Mouse (Mus musculus): ENCODE data around the gene Irf3.

Irf3 gene

DNA sequence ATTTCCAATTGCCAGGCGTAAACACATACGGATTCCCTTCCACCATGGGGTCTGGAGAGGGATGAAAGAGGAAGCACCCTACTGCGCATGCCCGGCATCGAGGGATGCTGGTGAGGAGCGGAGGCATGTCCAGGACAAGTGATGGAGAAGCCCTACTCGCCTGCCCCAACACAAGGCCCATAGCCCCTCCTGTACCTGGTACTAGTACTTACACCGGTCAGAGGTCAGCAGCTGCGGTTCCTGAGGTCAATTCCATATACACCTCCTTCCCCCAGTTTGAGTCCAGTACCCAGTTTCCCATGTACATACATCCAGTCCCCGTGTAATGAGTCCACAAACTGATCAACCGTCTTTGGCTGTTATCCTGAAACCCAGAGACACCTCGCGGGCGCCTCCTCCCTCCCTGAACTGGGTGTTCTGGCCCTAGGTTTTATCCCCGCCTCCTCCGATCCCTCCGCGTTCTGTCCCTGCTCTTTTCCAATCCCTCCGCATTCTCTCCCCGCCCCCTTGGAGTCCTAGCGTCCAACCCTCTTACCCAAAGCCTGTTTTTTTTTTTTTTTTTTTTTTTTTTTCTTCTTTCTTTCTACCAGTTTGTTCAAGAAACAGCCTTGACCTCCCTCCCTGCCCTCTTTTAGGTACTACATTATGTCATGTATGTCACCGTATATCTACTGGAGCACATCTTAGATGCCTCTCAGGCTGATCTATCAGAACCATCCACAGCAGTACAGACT is 22.9 kb upstream of the Irf3 start, which contains the start of gene Cpt1c:
Cpt1c (minus strand) TSS at position 469 of the 734 bp plus-strand sequence.
- peak; percentile 90 for DNase-seq

- DNase-seq: no peak
These were observed 22.4 kb upstream of the Irf3 start for GRCm38 (mm10) chr7:44975117-44975419.

DNA sequence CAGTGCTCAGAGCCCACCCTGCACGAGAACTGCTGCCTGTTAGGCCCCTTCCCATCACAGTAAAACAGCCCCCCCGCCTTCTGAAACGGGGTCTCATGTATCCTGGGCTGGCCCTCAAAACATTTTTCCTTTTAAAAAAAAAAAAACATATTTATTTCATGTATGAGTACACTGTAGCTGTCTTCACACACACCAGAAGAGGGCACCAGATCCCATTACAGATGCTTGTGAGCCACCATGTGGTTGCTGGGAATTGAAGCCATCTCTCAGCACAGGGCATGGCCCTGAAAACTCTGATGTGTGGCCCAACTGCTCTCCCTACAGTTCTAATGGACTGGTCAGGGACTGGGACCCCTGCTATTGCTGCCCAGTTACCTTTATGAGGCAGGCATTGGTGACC is 19.1 kb upstream of the Irf3 start:
- no peak for DNase-seq

DNA sequence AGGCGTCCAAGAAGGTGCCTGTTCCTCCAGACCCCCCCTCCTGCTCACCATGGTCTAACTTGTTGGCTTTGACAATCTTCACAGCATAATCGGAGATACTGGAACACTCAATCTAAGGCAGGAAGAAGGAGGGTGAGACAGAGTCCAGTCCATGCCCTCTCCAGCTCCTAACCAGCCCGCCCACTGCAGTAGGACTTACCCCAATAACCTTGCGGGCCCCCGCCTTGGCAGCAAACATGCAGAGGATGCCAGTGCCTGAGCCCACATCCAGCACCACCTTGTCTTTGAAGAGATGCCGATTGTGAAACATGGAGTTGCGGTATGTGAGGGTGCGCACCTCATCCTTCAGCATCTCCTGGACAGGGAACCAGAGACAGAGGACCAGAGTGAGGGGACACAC is 15.9 kb upstream of the Irf3 start:
- no peak for DNase-seq

DNA sequence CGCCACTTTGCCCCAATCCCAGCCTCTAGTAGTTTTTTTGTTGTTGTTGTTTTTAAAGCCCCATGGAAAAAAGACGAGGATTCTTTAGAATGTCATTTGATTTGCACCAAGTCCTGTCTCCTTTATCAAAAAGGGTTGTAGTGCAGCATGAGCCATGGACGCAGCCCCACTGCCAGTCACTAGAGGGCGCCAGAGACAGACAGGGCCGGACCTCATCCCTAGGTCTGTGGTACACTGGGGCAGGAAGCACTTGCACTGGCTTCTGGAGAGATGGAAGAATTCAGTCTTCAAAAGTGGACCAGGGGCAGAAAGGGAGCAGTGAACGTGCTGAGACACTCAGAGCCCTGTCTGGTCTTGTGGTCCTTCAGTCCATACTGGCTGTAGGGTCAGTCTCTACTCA is 14.4 kb upstream of the Irf3 start:
- peak; percentile 76 for DNase-seq

DNA sequence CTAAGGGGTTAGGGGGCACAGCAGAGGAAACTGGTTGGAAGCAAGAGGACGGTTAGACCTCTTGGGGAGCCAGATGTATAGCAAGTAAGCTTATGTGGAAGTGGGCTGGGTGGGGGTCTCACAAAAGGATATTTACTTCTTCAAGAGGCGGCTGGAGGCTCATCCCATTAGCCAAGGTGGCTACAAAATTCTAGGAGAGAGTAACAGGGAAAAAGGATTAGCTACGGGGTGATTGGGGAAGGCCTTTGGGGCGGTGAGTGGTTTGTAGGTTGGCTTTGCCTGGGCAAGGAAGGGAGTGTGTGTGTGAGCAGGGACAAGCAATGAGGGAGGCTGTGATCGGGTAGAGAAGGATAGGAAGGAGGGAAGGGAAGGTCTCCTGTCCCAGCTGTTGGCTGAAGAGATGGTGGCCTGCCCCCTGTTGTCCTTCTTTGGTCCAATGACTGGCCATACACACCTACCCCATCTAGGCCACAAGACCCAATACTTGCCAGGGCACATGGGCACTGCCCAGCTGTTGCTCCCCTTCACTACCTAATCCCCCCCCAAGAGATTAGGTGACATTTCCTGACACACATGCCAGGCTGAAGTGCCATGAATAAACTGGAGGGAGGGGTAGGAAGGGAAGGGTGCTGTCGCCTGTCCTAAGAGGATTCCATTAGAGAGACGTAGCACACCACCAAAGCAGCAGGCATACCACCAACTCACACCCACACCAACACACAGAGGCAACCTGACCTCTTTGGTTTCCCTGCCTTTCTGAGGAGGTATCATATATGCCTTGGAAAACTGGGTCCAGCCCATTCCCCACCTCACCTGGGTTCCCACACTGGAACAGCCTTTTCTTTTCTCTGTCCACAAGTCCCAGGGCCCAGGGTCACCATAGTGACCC is 13.3 kb upstream of the Irf3 start:
- no peak for DNase-seq

GRCm38 (mm10) chr7:44984833-44985164 is 12.6 kb upstream of the Irf3 start:
- DNase-seq: no peak

DNA sequence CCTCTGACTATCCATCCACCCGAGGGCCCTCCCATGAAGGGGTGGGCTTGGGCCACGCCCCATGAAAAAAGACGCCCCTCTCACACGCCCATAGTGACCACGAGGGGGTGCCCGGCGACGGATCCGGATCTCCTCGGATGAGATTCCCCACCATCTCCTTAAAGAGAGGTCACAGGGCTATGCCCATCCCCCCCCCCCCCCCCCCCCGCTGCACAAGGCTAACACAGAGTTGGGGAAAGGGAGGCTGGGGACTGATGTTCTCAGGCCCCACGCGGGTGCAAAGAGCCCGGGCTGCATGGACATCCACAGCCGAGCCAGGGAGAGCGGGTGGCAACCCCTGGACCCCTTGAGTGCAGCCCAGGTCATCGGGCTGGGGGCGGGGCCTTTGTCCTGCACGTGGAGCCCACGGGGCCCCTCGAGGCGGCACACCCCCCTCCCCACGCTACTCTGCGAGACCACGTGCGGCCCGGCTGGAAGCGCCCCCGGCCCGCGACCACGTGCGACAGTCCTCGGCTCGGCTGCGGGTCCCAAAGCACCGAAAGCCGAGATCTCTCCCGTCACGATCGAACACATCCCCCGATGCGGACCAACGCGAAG is 11.8 kb upstream of the Irf3 start:
- DNase-seq: peak; percentile 60

DNA sequence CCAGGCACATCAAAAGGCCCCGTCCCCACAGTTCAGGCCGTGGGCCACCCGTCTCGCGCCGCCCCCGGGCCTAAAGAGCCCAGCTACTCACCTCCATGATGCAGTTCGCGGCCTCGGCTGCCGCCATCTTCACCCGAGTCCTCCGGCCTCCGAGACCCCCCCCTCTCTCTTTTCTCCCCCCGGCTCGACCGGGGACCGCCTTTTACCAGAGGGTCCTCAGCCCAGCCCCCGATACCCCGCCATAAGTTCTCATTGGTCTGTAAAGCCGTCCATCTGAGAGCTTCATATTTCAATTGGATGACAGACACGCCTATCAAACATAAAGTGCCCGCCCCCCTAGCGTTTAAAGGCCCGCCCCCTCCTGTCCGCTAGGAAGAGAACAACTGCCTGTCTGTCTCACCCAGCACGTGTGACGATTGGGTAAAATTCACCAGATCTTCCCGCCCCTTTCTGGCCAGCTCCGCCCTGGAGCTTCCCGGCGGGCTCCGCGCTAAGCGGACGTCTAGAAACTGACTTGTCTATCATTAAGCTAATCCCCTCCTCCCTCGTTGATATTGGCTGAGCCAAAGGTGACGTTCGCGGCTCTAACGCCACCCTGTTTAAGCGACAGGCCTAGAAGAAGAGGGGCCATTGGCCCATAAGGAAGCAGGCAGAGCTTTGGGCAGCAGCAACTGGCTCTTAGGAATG is 11.1 kb upstream of the Irf3 start, which contains the start of gene Prmt1:
Prmt1 (minus strand) TSS at position 377 of the 687 bp plus-strand sequence.
- DNase-seq: peak; percentile 100

GRCm38 (mm10) chr7:44986879-44987718 is 10.3 kb upstream of the Irf3 start:
- DNase-seq: no peak

DNA sequence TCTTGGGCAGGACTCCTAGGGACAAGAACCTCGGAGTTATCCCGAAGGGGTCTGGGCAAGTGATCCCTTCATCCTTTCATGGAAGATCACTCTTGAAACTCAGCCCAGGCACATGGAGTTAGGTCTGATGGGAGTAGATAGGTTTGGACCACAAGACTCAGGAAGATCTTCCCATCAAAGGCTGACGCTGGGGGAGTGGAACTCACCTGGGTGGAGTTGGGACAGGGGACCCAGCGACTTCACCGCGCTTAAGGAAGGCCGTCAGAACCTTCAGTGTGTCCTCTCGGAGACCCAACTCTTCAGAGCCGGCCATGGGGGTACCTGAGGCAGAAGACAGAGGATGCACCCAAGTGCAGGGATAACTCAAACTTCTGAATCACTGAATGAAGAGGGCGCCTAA is 776 bp upstream of the Irf3 start:
- no peak for DNase-seq

- no peak for DNase-seq
These were observed 536 bp downstream of the Irf3 start for GRCm38 (mm10) chr7:44997940-44998428.

- DNase-seq: no peak
These were observed 1.1 kb downstream of the Irf3 start, which contains the start of gene Bcl2l12 for GRCm38 (mm10) chr7:44998501-44998955. Gene Bcl2l12 (minus strand): TSS chr7:44998712.

- DNase-seq: no peak
These were observed 2.3 kb downstream of the Irf3 start for GRCm38 (mm10) chr7:44999753-45000152.

- DNase-seq: no peak
These were observed 3.2 kb downstream of the Irf3 start for GRCm38 (mm10) chr7:45000539-45001114.

DNA sequence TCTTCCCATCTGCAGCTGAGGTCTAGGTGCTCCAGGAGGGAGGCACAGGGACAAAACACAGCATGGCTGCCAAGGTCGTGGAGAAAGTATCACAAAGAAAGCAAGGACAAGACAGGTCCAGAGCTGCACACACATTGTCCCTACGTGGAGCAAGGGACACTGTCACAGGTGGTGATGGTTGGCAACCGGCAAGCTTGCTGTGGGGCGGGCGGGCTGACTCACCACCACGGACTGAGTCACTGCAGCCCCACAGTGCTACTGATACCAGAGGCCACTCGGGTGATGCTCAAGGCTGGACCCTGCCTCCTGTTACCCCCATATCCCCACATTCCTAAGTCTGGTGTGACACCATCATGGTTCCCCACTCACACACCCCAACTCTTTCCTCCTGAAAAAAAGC is 5.0 kb downstream of the Irf3 start:
- no peak for DNase-seq

DNA sequence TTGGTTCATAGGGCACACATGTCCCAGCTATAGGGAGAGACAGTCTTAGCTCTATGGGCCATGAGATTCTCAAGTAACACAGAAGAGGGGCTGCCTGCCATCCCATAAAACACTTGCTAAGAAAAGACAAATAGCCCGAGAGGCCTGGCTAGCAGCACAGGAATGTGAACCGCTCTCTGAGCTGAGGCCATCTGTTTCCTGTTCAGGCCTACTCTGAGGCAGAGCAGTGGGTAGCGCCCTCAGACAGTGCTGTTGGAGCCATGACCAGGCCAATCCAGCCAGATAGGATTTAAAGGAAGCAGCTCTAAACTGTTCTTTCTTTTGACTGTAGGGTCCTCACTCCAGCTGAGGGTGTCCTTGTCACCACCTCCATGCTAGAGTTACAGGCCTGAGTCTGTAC is 7.1 kb downstream of the Irf3 start:
- DNase-seq: no peak

- no peak for DNase-seq
These were observed 8.0 kb downstream of the Irf3 start for GRCm38 (mm10) chr7:45005321-45005992.

DNA sequence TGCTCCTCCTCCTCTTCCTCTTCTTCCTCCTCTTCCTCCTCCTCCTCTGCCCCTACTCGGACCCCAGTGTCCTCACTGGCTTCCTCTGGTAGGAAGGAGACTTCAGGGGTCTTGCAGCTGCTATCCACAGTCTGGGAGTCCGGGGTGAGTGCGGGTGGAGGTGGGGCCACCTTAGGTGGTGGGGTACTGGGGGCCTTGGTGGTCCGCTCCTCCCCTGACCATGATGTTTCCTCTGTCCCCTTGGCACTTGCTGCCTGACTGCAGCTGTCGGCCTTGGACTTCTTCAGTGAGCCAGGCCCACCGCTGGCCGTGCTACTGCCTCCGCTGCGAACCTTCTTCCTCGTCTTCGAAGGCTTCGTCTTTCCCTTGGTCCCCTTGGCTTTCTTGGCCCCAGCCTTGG is 9.1 kb downstream of the Irf3 start:
- no peak for DNase-seq

DNA sequence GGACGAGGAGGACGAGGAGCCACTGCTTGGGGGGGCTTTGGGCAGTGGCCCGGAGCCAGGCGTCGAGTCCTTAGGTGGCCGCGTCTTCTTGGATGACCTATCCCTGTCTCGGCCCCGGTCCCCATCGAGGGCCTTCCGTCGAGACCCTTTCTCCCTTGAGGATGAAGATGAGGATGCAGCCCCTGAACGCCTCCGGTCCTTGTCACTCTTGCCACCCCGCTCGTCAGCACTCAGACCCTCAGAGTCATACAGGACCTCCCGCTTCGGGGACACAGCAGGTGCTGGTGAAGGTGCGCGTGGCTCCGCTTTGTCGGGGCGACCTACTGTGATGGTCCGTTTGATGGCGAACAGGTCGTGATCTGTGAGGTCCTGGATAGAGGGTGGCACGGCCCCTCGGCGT is 9.7 kb downstream of the Irf3 start:
- DNase-seq: no peak

DNA sequence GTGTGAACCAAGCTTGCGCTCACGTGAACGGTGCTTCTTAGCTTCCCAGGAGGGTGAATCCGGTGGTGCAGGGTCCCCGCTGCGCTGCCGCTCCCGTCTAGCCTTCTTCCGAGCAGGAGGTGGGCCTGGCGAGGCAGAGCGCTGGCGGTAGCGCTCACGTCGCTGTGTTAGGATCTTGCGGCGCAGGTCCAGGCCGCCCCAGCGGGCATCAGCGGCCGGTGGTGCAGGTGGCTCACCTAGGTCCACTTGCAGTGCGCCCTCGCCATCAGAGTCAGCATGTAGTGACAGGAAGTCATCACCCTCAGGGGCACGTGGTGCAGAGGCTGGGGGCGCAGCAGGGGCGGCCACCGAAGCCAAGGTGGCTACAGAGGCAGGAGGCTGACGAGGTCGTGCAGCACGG is 10.4 kb downstream of the Irf3 start:
- DNase-seq: no peak
